ENCODE assay signal across 8 mouse cellular contexts in genomic region chr11:117114592-117115345, GRCm38 (mm10). TPM values are rescaled to one million over a fixed set of nuclear protein-coding genes. Genes with fewer than 3 reads are reported as not detected.
DNase-seq lines count a peak whose midpoint lies in the region; ATAC-seq lines count a peak whose summit lies in the region.

TSS of gene Sec14l1 (plus strand) at chr11:117115168.

- peak; percentile 95 for ATAC-seq in hindbrain, embryonic 12.5 days (ENCODE audit: low FRiP score)

- H3K9me3 ChIP-seq in hindbrain, embryonic 12.5 days (replicated peaks) = no peaks in the 10 kb centered on the region

- under 1% methylated on average over 51 of the region's 67 CpGs for WGBS in hindbrain, embryonic 12.5 days

- H3K4me3 ChIP-seq in hindbrain, embryonic 12.5 days = peak within 1 kb of the TSS; percentile 57

- peaks cover 45% of the 10 kb centered on the region for H3K4me1 ChIP-seq in hindbrain, embryonic 12.5 days

- peak within 1 kb of the TSS; percentile 69 for H3K4me2 ChIP-seq in hindbrain, embryonic 12.5 days (replicated peaks)

- peak within 1 kb of the TSS; percentile 80 for H3K9ac ChIP-seq in hindbrain, embryonic 12.5 days

- peak within 1 kb of the TSS; percentile 98 for H3K27ac ChIP-seq in hindbrain, embryonic 12.5 days

- no peaks in the 10 kb centered on the region for H3K27me3 ChIP-seq in hindbrain, embryonic 12.5 days

- peak; percentile 99 for DNase-seq in Muller cell, postnatal 12 days (ENCODE audit: inconsistent ontology term)
- DNase-seq in cerebellum, adult 9-11 months = peak; percentile 99
- peak; percentile 97 to 99 for DNase-seq in frontal cortex, postnatal 10 days (ENCODE audit: low spot score in 2 of 2)
- DNase-seq in layer of hippocampus, postnatal 14 days (ENCODE audit: low spot score in 2 of 2) = peak; percentile 99 to 100
- peak; percentile 100 for DNase-seq in lung, postnatal 14 days
- DNase-seq in retina, adult 2 months (ENCODE audit: low read depth, low spot score) = peak; percentile 93
- DNase-seq in thymus, postnatal 36 days = peak; percentile 98 to 100

- H3K36me3 ChIP-seq in hindbrain, embryonic 12.5 days = peaks cover 4% of the 10 kb centered on the region; the same call in 1 of the 2 replicates

RNA-seq across cellular contexts. Expression of gene Sec14l1, which starts in this region (rescaled TPM):
- polyA plus RNA-seq in hindbrain, embryonic 12.5 days (2016; fragmentation: Nextera tagmentation; extraction: Ambion mirVana) = 76.2 and 77.6 TPM in 2 replicates
- total RNA-seq in layer of hippocampus, postnatal 14 days (2021) = 100 to 1,000 TPM; 171 to 174 TPM

Comparison
In these comparisons a context has a peak if more than half of its experiments do, and no peak if none do; other contexts are left out.
1. Peak in every context shown above with its lines: DNase-seq, ATAC-seq, H3K4me3 ChIP-seq and H3K27ac ChIP-seq.